Mouse (Mus musculus) cortical plate, adult 2 months (tissue): ENCODE data around the gene Ddx59.

Experiments used
- CTCF ChIP-seq: fragments of 200-500 bp; IDR thresholded peaks from 2 replicates; pipeline ENCODE4 v1.5.1; 2011; ENCODE audit warnings: mild to moderate bottlenecking, control low read depth, low read length; ENCODE audit not compliant: insufficient read depth; ENCODE audit errors: extremely low read depth
- POLR2A ChIP-seq: fragments of 200-500 bp; IDR thresholded peaks from 2 replicates; pipeline ENCODE4 v1.6.1; 2011; ENCODE audit warnings: mild to moderate bottlenecking, low read length, control low read depth; ENCODE audit not compliant: insufficient read depth; ENCODE audit errors: extremely low read depth

- TF ChIP-seq CTCF (no peak), POLR2A (peak; percentile 80)
Observed at GRCm38 (mm10) chr1:136414798-136415755, at the start of gene Ddx59.
